Mouse (Mus musculus) midbrain, embryonic 12.5 days (tissue): ENCODE results near the gene Ddah2. TPM values are rescaled to one million over a fixed set of nuclear protein-coding genes. Genes with fewer than 3 reads are reported as not detected.

ENCODE experiments used
- ATAC-seq: fragments of 200-750 bp; cut with Nextera tagmentation; 2 replicates; pipeline ENCODE4 v1.8.0; 2017; ENCODE audit warnings: low read depth, moderate TSS enrichment, moderate library complexity; ENCODE audit not compliant: low FRiP score
- H3K27ac ChIP-seq: fragments of 300-500 bp; sonication (generic); replicated peaks from 2 replicates; pipeline ENCODE4 v1.5.1; 2016; ENCODE audit warnings: mild to moderate bottlenecking
- H3K27me3 ChIP-seq: fragments of 300-500 bp; sonication (generic); 2 replicates; pipeline ENCODE4 v1.6.1; 2016; ENCODE audit warnings: mild to moderate bottlenecking
- H3K36me3 ChIP-seq: fragments of 300-500 bp; sonication (generic); 2 replicates; pipeline ENCODE4 v1.6.1; 2016
- H3K4me1 ChIP-seq: fragments of 300-500 bp; sonication (generic); 2 replicates; pipeline ENCODE4 v1.6.1; 2016
- H3K4me2 ChIP-seq: fragments of 300-500 bp; sonication (generic); replicated peaks from 2 replicates; pipeline ENCODE4 v1.6.1; 2016; ENCODE audit warnings: mild to moderate bottlenecking, moderate library complexity
- H3K4me3 ChIP-seq: fragments of 300-500 bp; sonication (generic); 2 replicates; pipeline ENCODE4 v1.5.1; 2016; ENCODE audit warnings: mild to moderate bottlenecking
- H3K9ac ChIP-seq: fragments of 300-500 bp; sonication (generic); replicated peaks from 2 replicates; pipeline ENCODE4 v1.6.1; 2016; ENCODE audit warnings: mild to moderate bottlenecking, moderate library complexity
- H3K9me3 ChIP-seq: fragments of 300-500 bp; sonication (generic); 2 replicates; pipeline ENCODE4 v1.6.1; 2016; ENCODE audit warnings: mild to moderate bottlenecking
- WGBS: fragments of 180-500 bp; shearing (Covaris S2); methylation state at CpG from one replicate; pipeline ENCODE4 v1.1.7; 2016; 5-methylcytosine and 5-hydroxymethylcytosine counted together
- polyA plus RNA-seq: library from polyadenylated mRNA; unstranded; fragments of >200 nt; fragmentation: Nextera tagmentation; extraction: Ambion mirVana; gene quantifications from 2 replicates; pipeline ENCODE4 v1.2.1, GENCODE M21; 2016

The Ddah2 gene
- polyA plus RNA-seq, 1 experiment from 2014 or later = 615 TPM

- Histone ChIP-seq H3K4me1 (peaks cover 52% of the 10 kb centered on the region), H3K9ac (peak within 1 kb of the TSS; percentile 81), H3K4me2 (peak within 1 kb of the TSS; percentile 91), H3K4me3 (peak within 1 kb of the TSS; percentile 53), H3K27ac (peak within 1 kb of the TSS; percentile 79), H3K36me3 (no peaks in the 10 kb centered on the region), H3K9me3 (no peaks in the 10 kb centered on the region), H3K27me3 (no peaks in the 10 kb centered on the region)
- WGBS = 2% methylated on average over 33 of the region's 33 CpGs
- ATAC-seq = peak; percentile 98
These were observed 12.0 kb upstream of the Ddah2 start, which contains the start of gene Msh5 for GRCm38 (mm10) chr17:35046681-35047455. Msh5 (minus strand) TSS chr17:35046745.

- H3K36me3 ChIP-seq = 0 out of 2 replicates have a peak, but pooled peaks cover under 1% of the 10 kb centered on the region
- no peaks in the 10 kb centered on the region for H3K27me3 ChIP-seq
- H3K27ac ChIP-seq = peak overlapping the region; percentile 61; the same call in 1 of the 2 replicates
- H3K4me3 ChIP-seq = no peak overlapping the region
- ATAC-seq = no peak
- no peak overlapping the region for H3K9ac ChIP-seq
- peaks cover 61% of the 10 kb centered on the region for H3K4me1 ChIP-seq
- H3K9me3 ChIP-seq = no peaks in the 10 kb centered on the region
- 57% methylated on average over 1 of the region's 1 CpGs for WGBS
- no peak overlapping the region for H3K4me2 ChIP-seq
These were observed 11.1 kb upstream of the Ddah2 start for GRCm38 (mm10) chr17:35047688-35048087.

GRCm38 (mm10) chr17:35048149-35048931 is 10.5 kb upstream of the Ddah2 start:
- Histone ChIP-seq H3K9ac (no peak overlapping the region), H3K9me3 (no peaks in the 10 kb centered on the region), H3K4me1 (peaks cover 65% of the 10 kb centered on the region), H3K4me2 (no peak overlapping the region; the same call in 1 of the 2 replicates), H3K36me3 (peaks cover 7% of the 10 kb centered on the region; the same call in 1 of the 2 replicates), H3K27ac (peak overlapping the region; percentile 61), H3K4me3 (no peak overlapping the region), H3K27me3 (no peaks in the 10 kb centered on the region)
- WGBS = 39% methylated on average over 11 of the region's 11 CpGs
- ATAC-seq = no peak

- ATAC-seq = no peak
- H3K27ac ChIP-seq = peak overlapping the region; percentile 93
- H3K9ac ChIP-seq = no peak overlapping the region
- peaks cover 12% of the 10 kb centered on the region for H3K36me3 ChIP-seq
- H3K4me3 ChIP-seq = no peak overlapping the region
- H3K9me3 ChIP-seq = 0 out of 2 replicates have a peak, but pooled peaks cover 1% of the 10 kb centered on the region
- no peaks in the 10 kb centered on the region for H3K27me3 ChIP-seq
- peaks cover 65% of the 10 kb centered on the region for H3K4me1 ChIP-seq
- H3K4me2 ChIP-seq = peak overlapping the region; percentile 67
- WGBS = 72% methylated on average over 5 of the region's 5 CpGs
These were observed 9.8 kb upstream of the Ddah2 start for GRCm38 (mm10) chr17:35048932-35049440.

GRCm38 (mm10) chr17:35049561-35050016 is 9.2 kb upstream of the Ddah2 start, which contains the start of gene Clic1:
Clic1 (plus strand) TSS chr17:35049966.
- 2% methylated on average over 11 of the region's 11 CpGs for WGBS
- Histone ChIP-seq H3K9ac (peak within 1 kb of the TSS; percentile 83), H3K27me3 (no peaks in the 10 kb centered on the region), H3K9me3 (0 out of 2 replicates have a peak, but pooled peaks cover 4% of the 10 kb centered on the region), H3K36me3 (peaks cover 18% of the 10 kb centered on the region), H3K4me1 (peaks cover 65% of the 10 kb centered on the region), H3K27ac (peak within 1 kb of the TSS; percentile 93), H3K4me3 (peak within 1 kb of the TSS; percentile 52), H3K4me2 (peak within 1 kb of the TSS; percentile 67)
- no peak for ATAC-seq

GRCm38 (mm10) chr17:35050126-35050750 is 8.6 kb upstream of the Ddah2 start:
- Histone ChIP-seq H3K4me2 (peak overlapping the region; percentile 67), H3K36me3 (peaks cover 22% of the 10 kb centered on the region), H3K9me3 (0 out of 2 replicates have a peak, but pooled peaks cover 4% of the 10 kb centered on the region), H3K9ac (peak overlapping the region; percentile 83), H3K4me3 (peak overlapping the region; percentile 52), H3K4me1 (peaks cover 65% of the 10 kb centered on the region), H3K27me3 (no peaks in the 10 kb centered on the region), H3K27ac (peak overlapping the region; percentile 93)
- no peak for ATAC-seq
- 0% methylated on average over 24 of the region's 27 CpGs for WGBS

GRCm38 (mm10) chr17:35051156-35052086 is 7.4 kb upstream of the Ddah2 start:
- Histone ChIP-seq H3K9ac (peak overlapping the region; percentile 83), H3K9me3 (0 out of 2 replicates have a peak, but pooled peaks cover 4% of the 10 kb centered on the region), H3K27ac (peak overlapping the region; percentile 93), H3K4me1 (peaks cover 53% of the 10 kb centered on the region), H3K4me3 (peak overlapping the region; percentile 52), H3K36me3 (peaks cover 32% of the 10 kb centered on the region), H3K4me2 (peak overlapping the region; percentile 67), H3K27me3 (no peaks in the 10 kb centered on the region)
- 2% methylated on average over 21 of the region's 21 CpGs for WGBS
- peak; percentile 70 for ATAC-seq

- H3K9ac ChIP-seq = peak overlapping the region; percentile 83
- H3K36me3 ChIP-seq = peaks cover 39% of the 10 kb centered on the region
- no peak for ATAC-seq
- peak overlapping the region; percentile 67 for H3K4me2 ChIP-seq
- 71% methylated on average over 12 of the region's 12 CpGs for WGBS
- no peaks in the 10 kb centered on the region for H3K27me3 ChIP-seq
- peak overlapping the region; percentile 52 for H3K4me3 ChIP-seq
- peak overlapping the region; percentile 93 for H3K27ac ChIP-seq
- peaks cover 47% of the 10 kb centered on the region for H3K4me1 ChIP-seq
- H3K9me3 ChIP-seq = 0 out of 2 replicates have a peak, but pooled peaks cover 4% of the 10 kb centered on the region
These were observed 6.5 kb upstream of the Ddah2 start for GRCm38 (mm10) chr17:35052271-35052798.

GRCm38 (mm10) chr17:35055691-35056495 is 2.9 kb upstream of the Ddah2 start:
- H3K4me1 ChIP-seq = peaks cover 34% of the 10 kb centered on the region
- 92% methylated on average over 7 of the region's 7 CpGs for WGBS
- H3K4me2 ChIP-seq = no peak overlapping the region
- no peak for ATAC-seq
- no peak overlapping the region for H3K9ac ChIP-seq
- H3K27ac ChIP-seq = no peak overlapping the region
- no peaks in the 10 kb centered on the region for H3K27me3 ChIP-seq
- 0 out of 2 replicates have a peak, but pooled peaks cover 4% of the 10 kb centered on the region for H3K9me3 ChIP-seq
- no peak overlapping the region for H3K4me3 ChIP-seq
- peaks cover 48% of the 10 kb centered on the region for H3K36me3 ChIP-seq

GRCm38 (mm10) chr17:35057090-35057489 is 1.7 kb upstream of the Ddah2 start:
- Histone ChIP-seq H3K4me1 (peaks cover 35% of the 10 kb centered on the region), H3K27ac (no peak overlapping the region), H3K9me3 (0 out of 2 replicates have a peak, but pooled peaks cover 4% of the 10 kb centered on the region), H3K4me2 (no peak overlapping the region), H3K9ac (no peak overlapping the region), H3K4me3 (no peak overlapping the region), H3K27me3 (no peaks in the 10 kb centered on the region; the same call in 1 of the 2 replicates), H3K36me3 (peaks cover 58% of the 10 kb centered on the region)
- 77% methylated on average over 3 of the region's 3 CpGs for WGBS
- no peak for ATAC-seq
